Mouse (Mus musculus) forebrain, embryonic 15.5 days (tissue): ENCODE measurements around the gene Ccl2. TPM values are rescaled to one million over a fixed set of nuclear protein-coding genes. Genes with fewer than 3 reads are reported as not detected.

ENCODE experiments used
- ATAC-seq: fragments of 200-750 bp; cut with Nextera tagmentation; replicated peaks from 2 replicates; pipeline ENCODE4 v1.8.0; 2017; ENCODE audit warnings: mild to moderate bottlenecking, moderate TSS enrichment, moderate library complexity
- H3K27ac ChIP-seq: fragments of 300-500 bp; sonication (generic); replicated peaks from 2 replicates; pipeline ENCODE4 v1.5.1; 2015; ENCODE audit warnings: mild to moderate bottlenecking, inconsistent platforms
- H3K27me3 ChIP-seq: fragments of 300-500 bp; sonication (generic); 2 replicates; pipeline ENCODE4 v1.6.1; 2015; ENCODE audit warnings: inconsistent platforms
- H3K36me3 ChIP-seq: fragments of 300-500 bp; sonication (generic); 2 replicates; pipeline ENCODE4 v1.6.1; 2015; ENCODE audit warnings: mild to moderate bottlenecking, inconsistent platforms
- H3K4me1 ChIP-seq: fragments of 300-500 bp; sonication (generic); 2 replicates; pipeline ENCODE4 v1.6.1; 2015; ENCODE audit warnings: inconsistent platforms
- H3K4me2 ChIP-seq: fragments of 300-500 bp; sonication (generic); replicated peaks from 2 replicates; pipeline ENCODE4 v1.6.1; 2015; ENCODE audit warnings: mild to moderate bottlenecking, inconsistent platforms
- H3K4me3 ChIP-seq: fragments of 300-500 bp; sonication (generic); 2 replicates; pipeline ENCODE4 v1.5.1; 2015; ENCODE audit warnings: mild to moderate bottlenecking, inconsistent platforms
- H3K9ac ChIP-seq: fragments of 300-500 bp; sonication (generic); replicated peaks from 2 replicates; pipeline ENCODE4 v1.6.1; 2015; ENCODE audit warnings: mild to moderate bottlenecking, inconsistent platforms
- H3K9me3 ChIP-seq: fragments of 300-500 bp; sonication (generic); 2 replicates; pipeline ENCODE4 v1.6.1; 2016; ENCODE audit warnings: inconsistent platforms
- WGBS: fragments of 180-500 bp; shearing (Covaris S2); methylation state at CpG from one replicate; pipeline ENCODE4 v1.1.7; 2015; ENCODE audit warnings: mixed read lengths; 5-methylcytosine and 5-hydroxymethylcytosine counted together
- polyA plus RNA-seq: library from polyadenylated mRNA; unstranded; fragments of >200 nt; fragmentation: Nextera tagmentation; extraction: Ambion mirVana; gene quantifications from 2 replicates; pipeline ENCODE4 v1.2.1, GENCODE M21; 2015

Gene Ccl2
- polyA plus RNA-seq, 1 experiment from 2014 or later, result 0.65 TPM

DNA sequence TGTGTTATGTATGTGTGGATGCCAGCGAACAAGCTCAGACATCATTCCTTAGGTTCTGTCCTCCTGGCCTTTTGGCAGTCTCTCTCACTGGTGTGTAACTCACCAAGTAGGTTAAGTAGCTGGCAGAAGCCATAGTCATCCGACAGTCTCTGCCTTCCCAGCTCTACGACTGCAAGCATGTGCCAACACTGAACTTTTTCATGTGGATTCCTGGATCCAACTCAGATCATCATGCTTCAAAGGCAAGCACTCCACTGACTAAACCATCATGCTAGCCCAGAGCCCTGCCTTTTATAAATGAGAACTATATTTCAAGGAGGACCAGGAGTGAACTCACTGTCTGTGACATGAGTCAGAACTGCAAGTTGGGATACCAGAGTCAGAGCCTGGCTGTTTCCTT lies 38.3 kb downstream of the Ccl2 start:
- no peak overlapping the region for H3K4me3 ChIP-seq
- H3K4me1 ChIP-seq, result no peaks in the 10 kb centered on the region
- no peak overlapping the region for H3K4me2 ChIP-seq
- no peak overlapping the region for H3K9ac ChIP-seq
- 76% methylated on average over 3 of the region's 3 CpGs for WGBS
- H3K9me3 ChIP-seq, result no peaks in the 10 kb centered on the region
- no peaks in the 10 kb centered on the region for H3K36me3 ChIP-seq
- H3K27me3 ChIP-seq, result no peaks in the 10 kb centered on the region
- H3K27ac ChIP-seq, result no peak overlapping the region
- no peak for ATAC-seq

GRCm38 (mm10) chr11:82077031-82077430 lies 41.7 kb downstream of the Ccl2 start:
- Histone ChIP-seq H3K4me1 (no peaks in the 10 kb centered on the region), H3K27ac (no peak overlapping the region), H3K27me3 (no peaks in the 10 kb centered on the region), H3K9ac (no peak overlapping the region), H3K36me3 (no peaks in the 10 kb centered on the region), H3K4me3 (no peak overlapping the region), H3K9me3 (no peaks in the 10 kb centered on the region), H3K4me2 (no peak overlapping the region)
- 87% methylated on average over 3 of the region's 3 CpGs for WGBS
- ATAC-seq, result no peak

- Histone ChIP-seq H3K9ac (no peak overlapping the region), H3K4me3 (no peak overlapping the region), H3K4me2 (no peak overlapping the region), H3K27me3 (no peaks in the 10 kb centered on the region), H3K36me3 (no peaks in the 10 kb centered on the region), H3K4me1 (no peaks in the 10 kb centered on the region), H3K27ac (no peak overlapping the region), H3K9me3 (no peaks in the 10 kb centered on the region)
- no peak for ATAC-seq
These were observed 42.9 kb downstream of the Ccl2 start for GRCm38 (mm10) chr11:82078136-82078730.

DNA sequence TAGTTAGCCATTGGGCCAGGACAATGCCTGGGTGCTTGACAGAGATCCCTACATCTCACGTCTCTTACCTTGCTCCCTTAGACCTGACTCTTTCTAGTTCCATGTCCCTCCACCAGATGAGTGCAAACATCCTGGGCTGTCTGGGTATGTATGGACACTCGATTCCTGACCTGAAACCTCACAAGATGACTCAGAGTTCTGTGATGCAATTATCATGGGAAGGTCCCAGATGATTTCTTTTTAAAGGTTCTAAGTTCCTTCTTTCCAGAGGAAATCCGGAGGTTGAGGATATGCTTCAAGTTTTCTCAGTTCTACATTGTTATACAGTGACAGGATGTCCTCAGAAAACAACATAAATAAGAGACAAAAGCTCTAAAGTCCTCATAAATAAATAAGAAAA lies 45.5 kb downstream of the Ccl2 start:
- Histone ChIP-seq H3K4me1 (no peaks in the 10 kb centered on the region), H3K36me3 (no peaks in the 10 kb centered on the region), H3K4me2 (no peak overlapping the region), H3K4me3 (no peak overlapping the region), H3K9me3 (no peaks in the 10 kb centered on the region), H3K27ac (no peak overlapping the region), H3K27me3 (no peaks in the 10 kb centered on the region), H3K9ac (no peak overlapping the region)
- ATAC-seq, result no peak
- WGBS, result 82% methylated on average over 3 of the region's 3 CpGs

GRCm38 (mm10) chr11:82084360-82084759 lies 49.0 kb downstream of the Ccl2 start:
- WGBS, result 83% methylated on average over 3 of the region's 3 CpGs
- Histone ChIP-seq H3K27ac (no peak overlapping the region), H3K9ac (no peak overlapping the region), H3K4me1 (no peaks in the 10 kb centered on the region), H3K4me3 (no peak overlapping the region), H3K36me3 (no peaks in the 10 kb centered on the region), H3K27me3 (no peaks in the 10 kb centered on the region), H3K4me2 (no peak overlapping the region), H3K9me3 (no peaks in the 10 kb centered on the region)
- ATAC-seq, result no peak

Other genes with a start within 250 kb of the Ccl2 start
- 0.19 and 0.43 TPM in 2 replicates for gene 5530401A14Rik, start 174.9 kb upstream of the Ccl2 start, polyA plus RNA-seq
- gene Asic2, start 67.1 kb upstream of the Ccl2 start, polyA plus RNA-seq, result 5.5 and 5.6 TPM in 2 replicates
- gene Gm17268, start 3.0 kb downstream of the Ccl2 start, polyA plus RNA-seq, result not detected in 2 replicates
- gene Ccl7, start 10.1 kb downstream of the Ccl2 start, polyA plus RNA-seq, result 0.32 and 0.51 TPM in 2 replicates
- not detected in 2 replicates for gene Ccl11, start 22.3 kb downstream of the Ccl2 start, polyA plus RNA-seq
- gene Ccl12, start 66.3 kb downstream of the Ccl2 start, polyA plus RNA-seq, result 0.64 and 0.83 TPM in 2 replicates
- gene Ccl8, start 79.6 kb downstream of the Ccl2 start, polyA plus RNA-seq, result not detected in 2 replicates